Mouse (Mus musculus) MEL (cell line): ENCODE results near the gene Ptprr.

Experiments
- BHLHE40 ChIP-seq: IDR thresholded peaks from 2 replicates; pipeline ENCODE4 v1.6.1; 2012; ENCODE audit warnings: low read depth, mild to moderate bottlenecking, inconsistent platforms, low read length, improper control_type of control experiment, borderline replicate concordance
- CHD2 ChIP-seq: IDR thresholded peaks from 2 replicates; pipeline ENCODE4 v1.6.1; 2011; ENCODE audit warnings: low read length, improper control_type of control experiment
- CTCF ChIP-seq, 3 experiments: IDR thresholded peaks in 2 of 3; conservative IDR thresholded peaks in 1 of 3; 2 replicates each; pipeline ENCODE4 v1.5.1; 2011 to 2012; ENCODE audit warnings: low read length in 3 of 3, low read depth in 2 of 3, mild to moderate bottlenecking in 2 of 3, improper control_type of control experiment in 1 of 3, inconsistent platforms in 1 of 3, mixed read lengths in 1 of 3, moderate library complexity in 1 of 3; ENCODE audit not compliant: control insufficient read depth in 1 of 3, insufficient read depth in 1 of 3, poor library complexity in 1 of 3, severe bottlenecking in 1 of 3
- GATA1 ChIP-seq: IDR thresholded peaks from 2 replicates; pipeline ENCODE4 v1.6.1; 2011; ENCODE audit warnings: low read depth, low read length, improper control_type of control experiment
- HCFC1 ChIP-seq: IDR thresholded peaks from 2 replicates; pipeline ENCODE4 v1.6.1; 2012; ENCODE audit warnings: low read depth, mild to moderate bottlenecking, inconsistent platforms, low read length, improper control_type of control experiment, moderate library complexity
- MAZ ChIP-seq: IDR thresholded peaks from 2 replicates; pipeline ENCODE4 v1.6.1; 2012; ENCODE audit warnings: low read depth, mild to moderate bottlenecking, inconsistent platforms, low read length, improper control_type of control experiment
- MXI1 ChIP-seq: IDR thresholded peaks from 2 replicates; pipeline ENCODE4 v1.6.1; 2011; ENCODE audit warnings: mild to moderate bottlenecking, low read depth, low read length, improper control_type of control experiment
- MYC ChIP-seq: IDR thresholded peaks from 2 replicates; pipeline ENCODE4 v1.6.1; 2011; ENCODE audit warnings: low read depth, mild to moderate bottlenecking, low read length, improper control_type of control experiment, moderate library complexity
- POLR2A ChIP-seq, 2 experiments: IDR thresholded peaks; 2 replicates each; pipeline ENCODE4 v1.6.1; 2011 to 2012; ENCODE audit warnings: low read length in 2 of 2, mild to moderate bottlenecking in 2 of 2, control low read depth in 1 of 2, improper control_type of control experiment in 1 of 2, low read depth in 1 of 2, moderate library complexity in 1 of 2; ENCODE audit not compliant: control insufficient read depth in 1 of 2, insufficient read depth in 1 of 2, poor library complexity in 1 of 2
- POLR2AphosphoS5 ChIP-seq: IDR thresholded peaks from 2 replicates; pipeline ENCODE4 v1.6.1; 2012; ENCODE audit warnings: low read depth, borderline replicate concordance, mild to moderate bottlenecking, inconsistent platforms, low read length, moderate library complexity, mixed read lengths
- TBP ChIP-seq: IDR thresholded peaks from 2 replicates; pipeline ENCODE4 v1.8.0; 2011; ENCODE audit warnings: low read depth, low read length, improper control_type of control experiment
- USF2 ChIP-seq, 2 experiments: IDR thresholded peaks; 2 replicates each; pipeline ENCODE4 v1.6.1; 2011 to 2012; ENCODE audit warnings: improper control_type of control experiment in 2 of 2, low read length in 2 of 2, borderline replicate concordance in 1 of 2, inconsistent platforms in 1 of 2, low read depth in 1 of 2, mild to moderate bottlenecking in 1 of 2; ENCODE audit not compliant: insufficient read depth in 1 of 2
- ZC3H11A ChIP-seq: IDR thresholded peaks from 2 replicates; pipeline ENCODE4 v1.6.1; 2012; ENCODE audit warnings: low read depth, mild to moderate bottlenecking, inconsistent platforms, low read length, improper control_type of control experiment
- ZNF384 ChIP-seq: IDR thresholded peaks from 2 replicates; pipeline ENCODE4 v1.6.1; 2012; ENCODE audit warnings: low read depth, mild to moderate bottlenecking, inconsistent platforms, low read length, improper control_type of control experiment

GRCm38 (mm10) chr10:116267434-116267822, 249.4 kb downstream of the Ptprr start:
- TF ChIP-seq TBP (no peak), ZNF384 (no peak), BHLHE40 (no peak), MYC (no peak), MAZ (no peak), USF2 (IDR thresholded peaks at IDR 0.05; ENCODE audit: borderline replicate concordance in 1 of 2, insufficient read depth in 1 of 2, low read depth in 1 of 2, low read length in 2 of 2) (no peak), MXI1 (no peak), POLR2AphosphoS5 (no peak), CHD2 (no peak), ZC3H11A (no peak), CTCF (IDR thresholded peaks at IDR 0.05 in 2 of 3, conservative IDR thresholded peaks at IDR 0.05 in 1 of 3; ENCODE audit: control insufficient read depth in 1 of 3, insufficient read depth in 1 of 3, low read depth in 2 of 3, low read length in 3 of 3, poor library complexity in 1 of 3, severe bottlenecking in 1 of 3) (no peak), HCFC1 (no peak), POLR2A (IDR thresholded peaks at IDR 0.05; ENCODE audit: control insufficient read depth in 1 of 2, insufficient read depth in 1 of 2, low read depth in 1 of 2, low read length in 2 of 2, poor library complexity in 1 of 2) (no peak), GATA1 (no peak)
